Mouse (Mus musculus) CD4-positive, CD25-positive, alpha-beta regulatory T cell, adult 2 months (primary cell): ENCODE results near the gene Nsa2.
"Not testable (repeated sequence)": the region's sequence is repeated elsewhere in the genome, so short reads cannot be mapped to it uniquely, and the experiment has no call there.

Experiments
- DNase-seq: peaks from one replicate; pipeline ENCODE4 v3.0.0-alpha.2; 2012; ENCODE audit warnings: low read depth, low spot score

Gene Nsa2

GRCm38 (mm10) chr13:97137466-97138400, at the start of gene Nsa2, which contains the start of gene Gfm2:
Nsa2 (minus strand) TSS chr13:97137937.
Gfm2 (plus strand) TSS chr13:97137937.
- peak; percentile 95 for DNase-seq

- DNase-seq, result no peak
These were observed 48.6 kb upstream of the Nsa2 start for GRCm38 (mm10) chr13:97186346-97186745.

- no peak for DNase-seq
These were observed 46.9 kb upstream of the Nsa2 start for GRCm38 (mm10) chr13:97184656-97185055.

GRCm38 (mm10) chr13:97184168-97184567, 46.4 kb upstream of the Nsa2 start:
- no peak for DNase-seq

GRCm38 (mm10) chr13:97182821-97183220, 45.1 kb upstream of the Nsa2 start:
- DNase-seq, result no peak

GRCm38 (mm10) chr13:97180113-97180828, 42.5 kb upstream of the Nsa2 start:
- no peak for DNase-seq

- DNase-seq, result no peak
These were observed 41.2 kb upstream of the Nsa2 start for GRCm38 (mm10) chr13:97178943-97179342.

GRCm38 (mm10) chr13:97176731-97177130, 39.0 kb upstream of the Nsa2 start:
- no peak for DNase-seq

GRCm38 (mm10) chr13:97175520-97176264, 38.0 kb upstream of the Nsa2 start:
- no peak for DNase-seq

- DNase-seq, result peak; percentile 84
These were observed 8.1 kb upstream of the Nsa2 start for GRCm38 (mm10) chr13:97145834-97146233.

- DNase-seq, result no peak
These were observed 4.6 kb upstream of the Nsa2 start for GRCm38 (mm10) chr13:97142321-97142720.

GRCm38 (mm10) chr13:97138404-97138931, 731 bp upstream of the Nsa2 start:
- peak; percentile 5 for DNase-seq

GRCm38 (mm10) chr13:97130413-97130812, 7.3 kb downstream of the Nsa2 start:
- not testable (repeated sequence) for DNase-seq

- DNase-seq, result not testable (repeated sequence)
These were observed 8.1 kb downstream of the Nsa2 start for GRCm38 (mm10) chr13:97129654-97130053.

GRCm38 (mm10) chr13:97121341-97121740, 16.4 kb downstream of the Nsa2 start:
- no peak for DNase-seq

- DNase-seq, result no peak
These were observed 28.7 kb downstream of the Nsa2 start for GRCm38 (mm10) chr13:97109046-97109445.

GRCm38 (mm10) chr13:97107721-97108120, 30.0 kb downstream of the Nsa2 start:
- not testable (repeated sequence) for DNase-seq

- no peak for DNase-seq
These were observed 32.7 kb downstream of the Nsa2 start for GRCm38 (mm10) chr13:97104996-97105395.

- peak; percentile 39 for DNase-seq
These were observed 38.4 kb downstream of the Nsa2 start, which contains the start of gene Gm6169 for GRCm38 (mm10) chr13:97099187-97099852. Gm6169 (minus strand) TSS chr13:97099237.

- DNase-seq, result no peak
These were observed 42.0 kb downstream of the Nsa2 start for GRCm38 (mm10) chr13:97095726-97096125.

- DNase-seq, result no peak
These were observed 49.6 kb downstream of the Nsa2 start for GRCm38 (mm10) chr13:97088183-97088582.
